Comparison of ENCODE assay signal across 8 mouse cellular contexts in genomic region chr15:12205160-12205901, GRCm38 (mm10). TPM values are rescaled to one million over a fixed set of nuclear protein-coding genes. Genes with fewer than 3 reads are reported as not detected.
DNase-seq lines count a peak whose midpoint lies in the region; ATAC-seq and TF ChIP-seq lines count a peak whose summit lies in the region.

No protein-coding gene starts in this region.

- peak overlapping the region; percentile 96 for H3K4me2 ChIP-seq in liver, embryonic 14.5 days (ENCODE audit: low read depth)

- H3K9me3 ChIP-seq in hindbrain, embryonic 10.5 days, result no peaks in the 10 kb centered on the region
- H3K9me3 ChIP-seq in liver, embryonic 14.5 days (ENCODE audit: control insufficient read depth, low read length), result no peaks in the 10 kb centered on the region

- peak; percentile 78 for ATAC-seq in liver, embryonic 14.5 days (ENCODE audit: insufficient read depth)

- H3K27me3 ChIP-seq in hindbrain, embryonic 10.5 days (ENCODE audit: insufficient read depth, poor library complexity, severe bottlenecking), result peaks cover 5% of the 10 kb centered on the region; the same call in 1 of the 2 replicates
- H3K27me3 ChIP-seq in liver, embryonic 14.5 days (ENCODE audit: control insufficient read depth, insufficient read depth, low read length), result no peaks in the 10 kb centered on the region
- no peaks in the 10 kb centered on the region for H3K27me3 ChIP-seq in splenic B cell, adult 2 months (ENCODE audit: control insufficient read depth, insufficient read depth, low read length, poor library complexity, severe bottlenecking)

- H3K4me3 ChIP-seq in hindbrain, embryonic 10.5 days, result peak overlapping the region; percentile 87
- H3K4me3 ChIP-seq in liver, embryonic 14.5 days (ENCODE audit: insufficient read depth in 1 of 2, low read depth in 2 of 2, low read length in 2 of 2), result peak overlapping the region; percentile 81 to 86

- H3K4me1 ChIP-seq in hindbrain, embryonic 10.5 days (replicated peaks), result peaks cover 48% of the 10 kb centered on the region
- peaks cover 20 to 40% of the 10 kb centered on the region in 2 experiments for H3K4me1 ChIP-seq in liver, embryonic 14.5 days (replicated peaks; ENCODE audit: control insufficient read depth in 2 of 2, insufficient read depth in 2 of 2, low read length in 1 of 2)

- under 1% methylated on average over 73 of the region's 73 CpGs for WGBS in hindbrain, embryonic 10.5 days
- WGBS in liver, embryonic 14.5 days (ENCODE audit: insufficient replicate concordance), result under 1% methylated on average over 68 of the region's 73 CpGs

- DNase-seq in adrenal gland, postnatal 25 days, result peak; percentile 30
- DNase-seq in adrenal gland, adult 2 months, result no peak
- peak; percentile 40 to 77 for DNase-seq in spleen, postnatal 4 days (ENCODE audit: low spot score in 2 of 2)
- DNase-seq in spleen, adult 18-20 months, result no peak
- DNase-seq in hindbrain, embryonic 10.5 days (ENCODE audit: low spot score), result no peak
- no peak for DNase-seq in liver, embryonic 14.5 days (ENCODE audit: low read depth in 3 of 3, low spot score in 3 of 3)
- DNase-seq in splenic B cell, adult 2 months (ENCODE audit: low read depth, low spot score), result peak; percentile 51
- no peak for DNase-seq in thymus, postnatal 14 days

- H3K9ac ChIP-seq in liver, embryonic 14.5 days (replicated peaks), result peak overlapping the region; percentile 97

- no peak for TF ChIP-seq EP300 in liver, embryonic 14.5 days (IDR thresholded peaks at IDR 0.05; ENCODE audit: low read depth)

- no peak for TF ChIP-seq CTCF in liver, embryonic 14.5 days (IDR thresholded peaks at IDR 0.05; ENCODE audit: low read depth)

- H3K36me3 ChIP-seq in hindbrain, embryonic 10.5 days, result no peaks in the 10 kb centered on the region
- H3K36me3 ChIP-seq in liver, embryonic 14.5 days (replicated peaks; ENCODE audit: control insufficient read depth, insufficient read depth, low read depth), result no peaks in the 10 kb centered on the region
- no peaks in the 10 kb centered on the region for H3K36me3 ChIP-seq in splenic B cell, adult 2 months (ENCODE audit: control insufficient read depth, insufficient read depth, low read length, poor library complexity, severe bottlenecking)

- peak overlapping the region; percentile 94 for H3K27ac ChIP-seq in hindbrain, embryonic 10.5 days
- peak overlapping the region; percentile 79 for H3K27ac ChIP-seq in liver, embryonic 14.5 days

RNA-seq across cellular contexts. Expression of gene Mtmr12, which starts 0.5 kb away (rescaled TPM):
- 15.7 and 23.0 TPM in 2 replicates for total RNA-seq in adrenal gland, postnatal 25 days (2021)
- total RNA-seq in adrenal gland, adult 2 months (2021), result 10 to 100 TPM; 21.0 to 24.1 TPM
- 10.3 and 11.9 TPM in 2 replicates for polyA plus RNA-seq in adrenal gland, adult 2 months (2012; rRNA removed)
- polyA plus RNA-seq in hindbrain, embryonic 10.5 days (2016; fragmentation: Nextera tagmentation; extraction: Ambion mirVana), result 15.1 and 17.9 TPM in 2 replicates
- 6.4 and 6.5 TPM in 2 replicates for polyA plus RNA-seq in liver, embryonic 14.5 days (2012; rRNA removed)
- 6.8 and 7.2 TPM in 2 replicates for polyA plus RNA-seq in liver, embryonic 14.5 days (2014; fragmentation: Nextera tagmentation; extraction: Ambion mirVana)

Comparison
In these comparisons a context has a peak if more than half of its experiments do, and no peak if none do; other contexts are left out.
1. DNase-seq: peak in adrenal gland, postnatal 25 days (single experiment), spleen, postnatal 4 days (2 of 2) and splenic B cell, adult 2 months (single experiment); none in adrenal gland, adult 2 months (single experiment), spleen, adult 18-20 months (0 of 2), hindbrain, embryonic 10.5 days (single experiment), liver, embryonic 14.5 days (0 of 3) and thymus, postnatal 14 days (single experiment).